Mouse (Mus musculus) heart, postnatal 0 days (tissue): Measurements from ENCODE around the gene Glb1l2.

Source experiments
- CTCF ChIP-seq: IDR thresholded peaks from 2 replicates; pipeline ENCODE4 v1.5.1; 2016; ENCODE audit warnings: antibody characterized with exemption, control low read depth, low read depth
- EP300 ChIP-seq: IDR thresholded peaks from 2 replicates; pipeline ENCODE4 v1.6.1; 2016; ENCODE audit warnings: antibody characterized with exemption, low read depth

DNA sequence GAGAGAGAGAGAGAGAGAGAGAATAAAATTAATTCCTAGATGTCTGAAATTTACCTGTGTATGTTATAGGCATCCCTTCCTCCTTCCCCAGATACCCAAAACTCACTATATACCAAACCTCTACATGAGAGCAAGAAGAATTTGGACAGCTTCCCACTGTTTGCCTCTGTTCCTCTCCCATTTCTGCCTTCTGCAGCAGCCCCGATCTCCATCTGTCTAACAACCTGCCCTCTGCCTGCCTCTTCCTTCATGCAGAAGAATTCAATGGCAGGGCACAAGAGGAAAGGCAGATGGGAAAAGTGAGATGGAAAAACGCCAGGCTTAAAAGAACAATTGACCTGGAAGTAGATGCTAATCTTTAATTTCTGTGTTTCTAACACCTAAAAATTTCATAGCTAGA lies 77.7 kb downstream of the Glb1l2 start:
- TF ChIP-seq CTCF: no peak
- TF ChIP-seq EP300: no peak
